Mouse (Mus musculus) gastrocnemius, postnatal 25 days (tissue): ENCODE measurements around the gene Ror1. TPM values are rescaled to one million over a fixed set of nuclear protein-coding genes. Genes with fewer than 3 reads are reported as not detected.

Experiments
- DNase-seq: peaks from one replicate; pipeline ENCODE4 v3.0.0; 2022
- total RNA-seq, 2 experiments: library from RNA; stranded (reverse); gene quantifications; 1 replicate in 1 of 2; 2 replicates in 1 of 2; pipeline ENCODE4 v1.2.3; 2021

Gene Ror1
- total RNA-seq, 2 experiments from 2014 or later, result 1.9 to 2.4 TPM

DNA sequence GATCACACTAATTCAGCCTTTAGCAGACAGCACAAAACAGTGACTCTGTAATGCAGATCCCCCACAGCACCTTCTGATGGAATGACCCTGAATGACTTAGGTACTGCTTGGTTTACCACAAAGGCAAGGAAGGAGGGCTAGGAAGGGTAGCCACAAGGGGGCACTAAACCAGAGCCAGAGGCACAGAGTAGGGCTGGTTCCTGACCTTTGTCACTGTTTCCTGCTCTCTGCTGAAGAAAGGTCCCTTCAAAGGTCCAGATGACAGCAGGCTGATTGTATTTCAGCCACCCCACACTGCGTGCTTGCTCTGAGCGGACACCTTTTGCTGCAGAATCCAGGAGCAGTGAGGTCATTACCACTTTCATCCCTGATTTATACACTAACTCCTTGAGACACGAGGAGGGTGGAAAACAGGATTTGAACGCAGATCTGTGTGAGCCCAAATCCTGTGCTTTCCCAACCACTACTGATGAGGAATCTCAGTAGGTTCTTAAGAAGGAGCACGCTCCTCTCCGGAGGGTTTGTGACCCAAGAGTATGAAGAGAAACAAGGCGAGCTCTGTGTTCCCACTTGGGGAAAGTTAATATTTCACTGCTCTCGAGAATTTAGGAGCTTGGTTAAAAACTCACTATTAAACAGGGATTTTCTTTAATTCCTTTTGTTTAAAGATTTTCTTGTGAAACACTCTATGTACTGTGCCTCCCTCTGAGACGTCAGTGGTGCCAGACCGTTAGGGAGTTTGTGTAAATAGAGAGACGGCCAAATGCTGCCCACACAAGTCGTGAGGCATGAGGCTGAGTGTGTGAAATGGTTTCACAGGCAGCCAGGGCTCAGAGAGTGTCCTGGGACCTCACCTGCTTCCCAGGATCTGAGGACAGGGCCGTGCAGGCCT lies 119.0 kb downstream of the Ror1 start:
- no peak for DNase-seq

DNA sequence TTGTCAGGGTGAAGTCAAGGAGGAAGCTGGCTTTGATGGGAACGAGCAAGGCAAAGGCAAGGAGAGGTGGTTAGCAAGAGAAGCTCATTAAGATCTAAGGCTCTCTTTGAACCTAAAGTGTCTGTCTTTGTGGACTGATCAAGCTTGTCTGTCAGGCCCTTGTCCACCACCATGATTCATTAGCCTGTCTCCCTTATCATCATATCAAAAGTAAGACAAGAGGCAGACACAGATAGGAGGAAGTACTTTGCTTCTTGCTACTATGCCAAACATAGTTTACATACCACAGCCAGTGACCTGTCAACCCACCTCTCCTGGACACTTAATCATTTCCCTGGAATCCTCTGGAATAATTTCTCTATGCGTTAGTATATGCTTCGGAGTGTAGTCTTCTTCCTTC lies 121.0 kb downstream of the Ror1 start:
- DNase-seq, result no peak

DNA sequence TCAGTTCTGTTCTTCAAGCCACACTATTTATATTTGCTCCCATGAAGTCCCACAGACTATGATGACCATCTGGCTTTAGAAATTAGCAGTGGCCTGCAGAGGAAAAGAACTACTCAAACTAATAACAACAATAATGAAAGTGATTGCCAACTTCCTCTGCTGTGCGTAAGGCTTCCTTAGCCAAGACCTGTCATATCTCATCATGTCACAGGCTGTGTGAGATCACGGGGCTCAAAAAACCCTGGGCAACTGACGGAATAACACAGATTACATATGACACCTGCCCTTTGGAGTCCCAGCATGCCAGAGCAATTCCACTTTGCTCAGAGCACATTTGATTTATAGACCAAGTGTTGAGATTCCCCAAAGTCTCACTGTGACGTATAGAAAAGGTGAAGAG lies 123.4 kb downstream of the Ror1 start:
- no peak for DNase-seq

DNA sequence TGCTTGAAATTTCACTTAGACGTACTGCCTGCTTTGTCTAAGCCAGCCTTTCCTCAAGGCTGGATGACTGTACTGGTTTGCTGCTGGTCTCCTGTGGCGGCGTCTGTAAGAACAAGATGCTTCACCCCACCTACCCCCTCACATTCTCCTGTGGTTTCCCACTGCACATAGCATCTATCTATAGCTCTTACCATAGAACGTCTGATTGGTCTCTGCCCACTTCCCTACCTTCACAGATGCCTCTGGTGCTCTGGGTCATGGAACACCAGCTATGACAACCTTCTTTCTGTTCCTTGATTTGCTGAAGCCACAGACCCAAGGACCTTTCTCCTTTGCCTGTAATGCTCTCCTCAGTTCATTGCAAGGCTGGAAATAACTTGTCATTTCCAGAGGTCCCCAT lies 124.0 kb downstream of the Ror1 start:
- no peak for DNase-seq

DNA sequence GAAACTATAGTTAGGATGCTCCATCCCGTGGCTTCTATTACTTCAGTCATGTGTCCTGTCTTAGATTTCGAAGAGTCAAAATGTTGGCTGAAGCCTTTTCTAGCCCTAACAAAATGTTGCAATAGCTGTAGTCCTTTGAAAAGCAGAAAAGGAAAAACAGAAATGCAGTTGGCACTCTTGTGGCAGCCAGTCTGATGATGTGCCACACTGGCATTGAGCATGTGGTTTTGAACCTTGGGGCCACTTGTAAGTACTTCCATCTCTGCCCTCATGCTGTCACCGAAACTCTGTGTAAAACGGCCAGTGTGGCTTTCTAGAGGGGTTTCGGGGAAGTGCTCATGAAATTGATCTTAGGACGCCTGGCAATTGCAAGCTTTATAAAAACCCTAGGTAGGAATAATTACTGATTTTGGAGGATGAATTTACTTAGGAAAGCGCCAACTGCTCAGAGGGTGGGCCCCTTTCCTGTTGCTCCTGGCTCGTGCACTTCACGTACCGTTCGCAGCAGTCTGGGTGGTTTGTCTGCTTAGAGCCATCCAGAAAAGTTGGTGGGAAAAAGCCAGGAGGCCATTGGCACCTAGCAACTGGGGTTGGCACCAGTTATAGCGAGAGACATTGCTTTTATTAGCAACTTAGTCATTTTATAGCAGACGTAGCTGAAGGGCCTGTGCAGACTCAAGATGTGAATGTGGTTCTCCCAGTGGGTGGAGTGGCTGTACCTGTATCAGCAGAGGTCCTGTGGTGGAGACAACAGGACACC lies 126.6 kb downstream of the Ror1 start:
- peak; percentile 26 for DNase-seq

DNA sequence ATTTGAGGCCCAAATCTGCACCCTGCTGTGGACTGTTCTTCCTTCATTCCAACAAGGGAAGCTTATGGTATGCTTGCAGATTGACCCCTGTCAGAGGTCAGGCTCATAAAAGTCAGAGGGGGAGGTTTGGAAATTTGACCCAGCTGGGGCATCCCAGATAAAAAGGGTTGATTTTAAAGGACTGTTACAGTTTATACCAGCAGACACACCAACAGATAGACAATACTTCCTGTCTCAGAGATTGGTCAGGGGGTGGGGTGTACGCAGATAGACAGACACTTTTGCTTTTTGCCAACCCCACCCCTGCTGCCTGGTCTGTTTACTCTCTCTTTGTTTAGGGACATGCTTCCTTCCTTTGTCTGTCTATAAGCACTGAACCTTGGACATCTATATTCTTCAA lies 127.9 kb downstream of the Ror1 start:
- no peak for DNase-seq

DNA sequence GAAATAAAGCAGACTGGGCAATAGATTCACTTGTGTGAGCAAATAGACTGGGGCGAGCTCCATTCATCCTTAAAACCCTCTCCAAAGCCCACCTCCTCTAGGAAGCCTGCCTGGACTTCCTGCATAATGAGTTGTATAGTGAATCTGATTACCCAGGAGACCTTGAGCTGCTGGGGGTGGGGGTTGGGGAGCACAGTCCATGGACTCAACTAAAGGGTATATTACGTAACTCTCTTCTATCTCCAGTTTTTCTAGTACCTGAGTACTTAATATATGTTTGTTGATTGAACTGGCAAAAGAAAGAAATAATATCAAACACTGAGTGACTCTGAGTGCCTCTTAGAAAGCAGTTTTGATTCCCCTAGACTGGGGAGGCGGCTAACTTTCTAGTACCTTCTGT lies 128.4 kb downstream of the Ror1 start:
- DNase-seq, result no peak

DNA sequence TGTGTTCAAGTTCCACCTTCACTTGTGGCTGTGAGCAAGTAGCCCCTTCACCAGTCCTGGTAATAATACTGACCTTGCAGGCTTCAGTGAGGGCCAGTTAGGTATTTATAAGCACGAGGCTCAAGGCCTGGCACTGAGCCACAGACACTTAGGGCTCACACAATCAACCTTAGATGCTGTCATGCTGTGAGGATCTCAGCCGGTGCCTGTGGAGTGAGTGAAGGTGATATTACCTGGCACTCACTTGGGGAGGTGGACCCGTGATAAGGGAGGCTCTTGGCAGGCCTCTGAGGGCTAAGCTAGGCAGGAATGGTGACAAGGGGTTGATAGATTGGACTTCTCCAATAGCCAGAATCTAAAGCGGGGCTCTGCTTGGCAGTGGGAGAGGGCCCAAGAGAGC lies 131.0 kb downstream of the Ror1 start:
- no peak for DNase-seq

DNA sequence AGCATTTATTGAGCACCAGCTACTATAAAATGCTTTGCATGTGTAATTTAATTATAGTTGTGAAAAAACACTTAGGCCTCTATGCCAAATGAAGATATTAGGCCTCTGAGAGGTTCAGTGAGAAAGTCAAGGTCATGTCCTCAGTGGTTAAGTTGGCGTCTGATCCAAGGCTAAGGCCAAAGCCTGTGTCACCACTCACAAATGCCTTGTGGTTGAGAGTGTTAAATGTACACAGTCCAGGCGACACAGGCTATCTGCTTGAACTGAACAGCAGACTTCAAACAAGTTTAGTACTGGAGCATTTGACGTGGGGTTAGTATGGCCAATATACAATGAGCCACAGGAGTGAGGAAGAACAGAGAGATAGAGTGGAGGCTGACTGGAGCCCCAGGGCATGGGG lies 132.5 kb downstream of the Ror1 start:
- no peak for DNase-seq

DNA sequence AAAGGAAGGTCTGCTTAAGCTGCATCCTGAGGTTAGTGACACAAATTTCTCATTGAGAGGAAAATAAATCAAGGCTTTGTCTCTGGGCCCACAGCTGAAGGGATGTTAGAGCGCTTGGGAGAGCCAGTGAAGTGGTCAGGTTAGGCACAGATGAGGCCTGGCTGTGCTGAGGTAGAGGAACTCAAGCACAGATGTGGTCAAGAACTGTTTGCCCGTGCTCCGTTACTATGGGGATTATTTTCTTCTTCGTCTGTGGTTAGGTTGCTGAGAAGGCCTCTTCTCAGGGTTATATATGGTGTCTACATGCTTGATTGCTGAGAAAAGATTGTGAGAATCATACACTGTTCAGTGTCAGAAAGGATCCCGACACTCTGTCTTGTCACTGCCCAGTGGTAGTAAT lies 134.7 kb downstream of the Ror1 start:
- no peak for DNase-seq

DNA sequence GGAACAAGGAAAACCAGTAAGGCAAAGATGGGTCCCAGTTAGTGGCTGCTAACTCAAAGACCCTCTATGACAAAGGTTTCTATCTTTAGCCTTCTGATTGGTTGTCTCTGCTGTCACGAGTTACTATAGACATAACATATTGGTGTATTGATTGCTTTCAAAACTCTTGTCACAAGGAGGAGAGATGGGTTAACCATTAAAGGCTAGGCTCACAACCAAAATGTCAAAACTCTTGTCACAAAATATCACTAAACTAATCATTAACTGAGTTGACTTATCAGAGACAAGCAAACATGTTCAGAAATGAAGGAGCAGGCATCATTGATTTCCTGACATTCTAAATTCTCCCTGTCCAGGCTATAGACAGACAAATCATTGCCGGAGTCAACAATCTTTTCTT lies 135.4 kb downstream of the Ror1 start:
- DNase-seq, result no peak

DNA sequence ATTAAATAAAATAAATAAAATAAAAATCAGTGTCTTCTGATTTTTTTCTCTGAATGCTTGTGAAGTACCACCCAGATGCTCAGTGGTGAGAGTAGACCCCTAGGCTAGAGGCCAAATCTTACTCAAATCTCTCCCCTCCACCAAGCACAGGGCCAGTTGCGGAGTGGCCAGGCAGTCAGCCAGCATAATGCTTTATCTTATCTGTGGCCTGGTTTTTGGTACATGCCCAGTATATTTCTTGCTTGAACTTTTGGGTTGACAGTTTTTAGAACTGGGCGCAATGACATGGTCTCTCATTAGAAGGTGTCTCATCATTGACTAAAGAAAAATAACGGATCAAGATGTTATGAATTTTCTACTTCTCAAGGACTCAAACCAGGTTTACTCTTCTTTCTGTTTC lies 136.3 kb downstream of the Ror1 start:
- DNase-seq, result no peak

DNA sequence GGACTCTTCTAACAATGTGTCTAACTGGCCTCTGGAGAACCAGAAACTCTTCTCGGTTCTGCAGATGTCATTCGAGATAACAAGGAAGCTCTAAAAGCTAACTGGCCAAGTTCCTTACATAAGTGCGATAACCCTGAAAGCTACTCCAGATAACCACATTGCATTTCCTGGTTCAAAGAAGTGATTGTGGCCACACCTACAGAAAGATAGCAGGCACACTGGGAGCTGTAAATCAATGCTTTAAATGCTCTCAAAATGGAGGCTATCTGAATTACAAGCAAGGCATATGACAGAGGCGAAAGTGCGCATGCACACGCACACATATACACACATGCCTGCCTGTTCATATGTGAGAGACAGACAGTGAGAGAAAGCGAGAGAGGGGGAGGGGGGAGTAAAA lies 136.9 kb downstream of the Ror1 start:
- DNase-seq, result no peak

DNA sequence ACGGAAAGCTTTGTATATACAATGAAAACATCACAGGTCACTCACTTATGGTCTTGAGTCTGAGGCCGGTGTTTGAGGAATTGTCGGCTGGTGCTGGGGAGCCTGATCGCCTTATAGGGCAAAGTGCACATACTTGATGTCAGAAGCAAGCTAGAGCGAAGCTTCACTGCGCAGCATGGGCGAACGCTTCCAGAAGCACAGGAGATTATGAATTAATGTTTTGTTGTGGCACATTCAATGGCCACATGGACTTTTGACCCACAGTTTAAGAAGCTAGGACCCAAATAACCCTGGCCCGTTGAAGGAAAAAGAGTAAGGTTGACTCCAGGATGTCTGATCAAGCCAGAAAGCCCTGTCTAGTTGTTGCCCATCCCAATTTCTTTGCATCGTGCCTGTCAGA lies 138.2 kb downstream of the Ror1 start:
- DNase-seq, result no peak

DNA sequence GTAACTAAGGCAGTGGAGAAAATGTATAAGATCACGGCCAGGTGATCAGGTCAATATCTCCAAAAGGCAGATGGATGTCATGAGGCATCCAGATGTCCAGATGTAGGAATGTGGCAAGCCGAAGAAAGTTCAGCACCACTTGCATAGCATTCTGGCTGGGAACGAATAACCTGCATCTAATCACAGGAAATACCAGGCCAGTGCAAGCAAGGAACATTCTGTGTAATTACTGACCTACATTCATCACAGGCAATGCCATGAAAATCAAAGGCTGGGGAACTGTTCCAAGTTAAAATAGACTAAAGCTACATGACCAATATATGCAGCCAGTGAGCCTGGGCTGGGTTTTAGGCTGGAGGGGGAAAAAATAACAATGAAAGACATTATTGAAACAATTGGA lies 140.7 kb downstream of the Ror1 start:
- DNase-seq, result no peak

DNA sequence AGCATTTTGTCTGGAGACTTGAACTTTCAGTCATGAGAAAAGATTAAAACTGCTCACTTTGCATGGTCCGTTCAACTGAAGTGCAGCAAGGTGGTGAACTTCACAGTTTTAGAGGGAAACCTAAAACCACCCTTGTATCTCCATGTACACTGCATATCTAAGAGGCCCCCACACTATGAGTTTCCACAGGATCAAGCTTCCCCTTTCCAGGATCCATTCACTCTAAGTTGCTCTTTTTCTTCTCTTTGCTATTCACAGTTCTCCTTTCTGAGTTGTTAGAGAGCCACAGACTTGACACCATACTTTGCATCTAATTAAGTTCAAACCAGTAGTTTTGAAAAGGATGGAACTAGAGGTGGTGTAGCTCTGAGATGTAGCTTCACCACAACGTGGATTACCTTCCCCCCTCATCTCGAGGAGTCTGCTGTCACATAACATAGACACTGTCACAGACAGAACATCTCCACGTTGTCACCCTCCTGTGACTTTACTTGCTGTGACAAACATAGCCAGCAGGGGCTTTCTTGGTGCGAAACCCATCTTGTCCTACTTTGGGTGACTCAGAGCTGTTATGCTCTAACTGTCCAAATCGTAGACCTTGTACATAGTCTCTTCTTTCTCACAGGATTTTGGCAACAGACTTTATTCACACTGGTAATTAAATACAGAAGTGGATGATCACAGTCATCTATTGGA lies 146.6 kb downstream of the Ror1 start:
- no peak for DNase-seq

DNA sequence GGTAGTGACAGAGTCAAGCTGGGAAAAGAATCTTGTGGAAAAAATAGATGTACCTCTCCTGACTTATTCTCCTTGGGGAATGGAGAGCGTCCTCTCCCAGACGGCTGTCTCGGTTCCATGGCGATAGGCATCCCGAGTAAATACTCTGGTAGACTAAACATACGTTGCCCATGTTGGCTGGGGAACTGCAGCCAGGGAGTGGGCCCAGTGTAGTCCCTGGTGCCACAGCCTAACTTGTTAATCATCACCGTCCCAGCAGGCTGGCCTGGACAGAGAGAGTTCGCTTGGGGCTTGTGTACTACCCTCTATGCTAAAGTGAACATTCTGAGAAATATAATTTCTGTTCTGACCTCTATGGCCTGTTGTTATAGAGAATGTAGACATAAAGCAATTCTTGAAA lies 148.7 kb downstream of the Ror1 start:
- no peak for DNase-seq

DNA sequence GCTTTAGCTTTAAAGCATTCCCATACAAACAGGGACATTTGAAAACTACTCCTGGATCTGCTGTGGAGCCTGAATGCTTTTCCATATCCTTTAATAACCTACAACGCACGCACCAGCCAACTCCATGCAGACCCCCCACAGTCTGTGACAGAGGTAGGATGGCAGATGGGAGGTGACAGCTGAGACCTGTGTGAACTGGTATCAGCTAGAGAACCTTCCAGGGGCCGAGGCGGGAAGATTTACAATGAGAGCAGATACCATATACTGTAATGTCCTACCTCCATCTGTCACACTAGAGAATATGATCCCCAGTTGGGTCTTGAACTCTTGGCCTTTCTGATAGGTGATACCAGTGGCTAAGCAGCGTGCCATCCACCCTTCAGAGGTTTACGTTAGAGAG lies 149.1 kb downstream of the Ror1 start:
- no peak for DNase-seq

DNA sequence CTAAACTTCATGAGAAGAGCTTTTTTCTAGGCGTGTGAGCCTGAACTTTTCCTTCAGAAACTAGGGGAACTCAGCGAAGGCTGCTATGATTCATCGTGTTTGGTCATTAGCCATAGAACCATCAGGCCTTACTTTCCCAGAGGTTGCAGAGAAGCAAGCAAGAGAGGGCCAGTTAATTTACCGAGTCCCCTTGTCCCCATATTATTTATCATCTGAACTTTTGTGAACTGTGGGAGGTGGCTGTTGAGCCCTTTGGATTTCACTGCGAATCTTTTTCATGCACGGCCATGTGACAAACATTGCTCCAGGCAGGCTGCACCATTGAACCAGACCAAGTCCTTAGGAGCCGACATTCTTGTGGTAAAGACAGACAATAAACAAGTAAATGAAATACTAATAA lies 152.2 kb downstream of the Ror1 start:
- no peak for DNase-seq

DNA sequence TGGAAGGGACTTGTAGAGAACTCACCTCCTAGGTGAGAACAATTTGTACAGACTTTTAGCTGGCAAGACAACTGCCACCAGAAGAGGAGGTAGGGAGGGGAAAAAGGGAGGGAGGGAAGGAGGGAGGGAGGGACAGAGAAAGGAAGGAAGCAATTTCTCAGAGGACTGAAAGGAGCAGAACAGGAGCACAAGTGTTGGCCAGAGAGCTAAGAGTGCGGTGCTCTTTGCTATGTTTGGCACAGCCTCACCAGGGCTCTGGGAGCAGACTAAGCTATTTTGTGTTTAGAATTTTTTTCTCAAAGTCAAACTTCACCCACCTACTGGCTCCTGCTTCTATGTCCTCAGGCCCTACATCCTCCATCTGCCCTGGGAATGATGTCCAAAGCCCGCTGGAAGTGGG lies 152.7 kb downstream of the Ror1 start:
- no peak for DNase-seq

DNA sequence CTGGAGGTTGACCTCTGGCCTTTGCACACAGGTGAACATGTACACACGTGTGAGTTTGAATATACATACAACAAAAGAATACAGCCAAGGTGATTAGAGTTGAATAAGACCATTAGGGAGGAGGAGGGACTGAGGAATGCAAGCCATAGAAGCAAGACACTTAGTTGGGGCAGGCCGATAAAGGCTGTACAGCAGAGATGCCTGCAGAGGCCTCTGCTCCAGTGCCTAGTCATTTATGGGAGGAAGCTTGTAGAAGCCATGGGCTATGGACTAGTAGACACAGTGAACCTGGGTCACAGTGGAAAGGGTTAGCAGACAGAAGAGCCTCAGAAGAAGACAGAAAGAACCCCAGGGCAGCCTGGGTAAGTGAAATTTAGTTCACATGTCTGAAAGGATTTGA lies 155.7 kb downstream of the Ror1 start:
- DNase-seq, result no peak

DNA sequence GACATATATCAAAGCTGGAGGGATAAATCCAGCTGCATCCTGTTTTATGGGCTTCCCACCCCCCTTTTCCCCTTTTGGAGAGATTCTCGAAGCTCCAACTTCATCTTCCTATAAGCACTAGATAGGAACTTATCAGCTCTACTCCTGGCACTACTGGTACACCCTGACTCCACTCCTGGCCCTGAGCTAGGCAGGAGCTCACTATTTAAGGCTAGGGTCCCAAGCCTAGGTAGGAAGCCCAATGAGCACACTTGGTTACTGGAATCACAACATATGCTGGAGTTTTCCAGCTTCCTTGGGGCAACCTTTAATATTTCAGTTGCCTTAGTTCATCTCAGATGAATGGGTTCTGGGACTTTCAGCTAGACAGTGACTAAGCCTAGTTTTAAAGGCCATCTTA lies 156.5 kb downstream of the Ror1 start:
- no peak for DNase-seq

DNA sequence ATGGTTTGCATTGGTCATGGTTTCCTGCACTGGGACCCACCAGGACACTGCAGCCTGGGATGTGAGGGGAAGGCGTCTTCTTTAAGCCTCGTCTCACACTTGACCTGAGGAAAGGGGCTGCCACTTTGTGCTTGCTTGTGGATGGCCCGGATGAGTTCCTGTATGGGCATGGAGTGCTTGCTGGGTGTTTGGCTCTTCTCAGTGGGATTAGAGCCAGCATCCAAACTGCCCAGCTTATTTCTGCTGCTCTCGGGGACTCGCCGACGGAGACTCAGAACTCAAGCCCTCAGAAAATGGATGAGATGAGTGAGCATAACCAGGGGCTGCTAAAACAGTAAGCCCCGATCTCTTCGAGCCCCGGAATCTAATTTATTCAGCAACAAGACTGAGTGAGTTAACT lies 157.1 kb downstream of the Ror1 start:
- no peak for DNase-seq
